ENCODE assay signal across 17 mouse cellular contexts in genomic region chr3:34495615-34496014, GRCm38 (mm10).
DNase-seq lines count a peak whose midpoint lies in the region; ATAC-seq lines count a peak whose summit lies in the region.
"Had no signal": no experiment of that assay in that cellular context is flagged by ENCODE, and none has a peak within 500 bp of the region (broad histone marks: within the 10 kb centered on the region; RNA-seq: fewer than 3 reads in every experiment).

No protein-coding gene starts in this region.

- no peaks in the 10 kb centered on the region for H3K4me1 ChIP-seq in hindbrain, embryonic 14.5 days (replicated peaks; ENCODE audit: control insufficient read depth, insufficient read depth, low read length)
- H3K4me1 ChIP-seq: embryonic facial prominence, embryonic 12.5 days; liver, embryonic 13.5 days; megakaryocyte, embryonic 14.5 days; neural tube, embryonic 13.5 days had no signal

- no peak overlapping the region for H3K9ac ChIP-seq in hindbrain, embryonic 14.5 days
- H3K9ac ChIP-seq: embryonic facial prominence, embryonic 12.5 days; liver, embryonic 13.5 days; neural tube, embryonic 13.5 days had no signal

- WGBS in hindbrain, embryonic 14.5 days: 77% methylated on average over 3 of the region's 3 CpGs

- no peaks in the 10 kb centered on the region for H3K27me3 ChIP-seq in hindbrain, embryonic 14.5 days (ENCODE audit: control insufficient read depth, insufficient read depth, low read length)
- H3K27me3 ChIP-seq: embryonic facial prominence, embryonic 12.5 days; liver, embryonic 13.5 days; megakaryocyte, embryonic 14.5 days had no signal

- H3K27ac ChIP-seq in hindbrain, embryonic 14.5 days: no peak overlapping the region
- H3K27ac ChIP-seq: embryonic facial prominence, embryonic 12.5 days; liver, embryonic 13.5 days; neural tube, embryonic 13.5 days; stomach, postnatal 0 days had no signal

- H3K36me3 ChIP-seq in hindbrain, embryonic 14.5 days (replicated peaks; ENCODE audit: control insufficient read depth, insufficient read depth): no peaks in the 10 kb centered on the region
- H3K36me3 ChIP-seq: embryonic facial prominence, embryonic 12.5 days; G1E; liver, embryonic 13.5 days; neural tube, embryonic 13.5 days had no signal

- no peak overlapping the region for H3K4me2 ChIP-seq in hindbrain, embryonic 14.5 days (replicated peaks)
- H3K4me2 ChIP-seq: embryonic facial prominence, embryonic 12.5 days; liver, embryonic 13.5 days; neural tube, embryonic 13.5 days had no signal

- no peak for DNase-seq in frontal cortex, postnatal 25 days (ENCODE audit: low spot score in 2 of 2)
- peak; percentile 60 to 61 for DNase-seq in right cerebral cortex, adult 2 months (ENCODE audit: low spot score in 2 of 2)
- no peak for DNase-seq in right cerebral cortex, postnatal 4 days
- DNase-seq in left cerebral cortex, postnatal 14 days (ENCODE audit: low spot score in 2 of 2): peak; percentile 44 to 80
- DNase-seq in hindbrain, embryonic 14.5 days (ENCODE audit: low spot score): no peak
- DNase-seq in lung, postnatal 36 days: no peak
- DNase-seq: cerebellum, adult 2 months; kidney, postnatal 14 days; liver, embryonic 13.5 days; thymus, postnatal 4 days had no signal

- intact Hi-C loops in left cerebral cortex, postnatal 14 days (cut with DNase I): no loop called here

- no peak overlapping the region for H3K4me3 ChIP-seq in hindbrain, embryonic 14.5 days (replicated peaks; ENCODE audit: low read length)
- H3K4me3 ChIP-seq: embryonic facial prominence, embryonic 12.5 days; liver, embryonic 13.5 days; megakaryocyte, embryonic 14.5 days; neural tube, embryonic 13.5 days had no signal

- no peaks in the 10 kb centered on the region for H3K9me3 ChIP-seq in hindbrain, embryonic 14.5 days (ENCODE audit: control insufficient read depth, low read length)
- H3K9me3 ChIP-seq: embryonic facial prominence, embryonic 12.5 days; G1E; liver, embryonic 13.5 days; neural tube, embryonic 13.5 days had no signal

- peak; percentile 97 for ATAC-seq in frontal cortex, adult (ENCODE audit: low TSS enrichment)
- no peak for ATAC-seq in hindbrain, embryonic 14.5 days (ENCODE audit: low FRiP score)
- ATAC-seq: lung, postnatal 0 days had no signal

Comparison
In these comparisons a context has a peak if more than half of its experiments do, and no peak if none do; other contexts are left out.
1. DNase-seq: peak in right cerebral cortex, adult 2 months (2 of 2) and left cerebral cortex, postnatal 14 days (2 of 2); none in frontal cortex, postnatal 25 days (0 of 2), right cerebral cortex, postnatal 4 days (single experiment), hindbrain, embryonic 14.5 days (single experiment) and lung, postnatal 36 days (single experiment).